Mouse (Mus musculus): Measurements from ENCODE around the gene Mfsd2a.

Gene Mfsd2a

GRCm38 (mm10) chr4:122961100-122961567 is at the start of gene Mfsd2a:
Gene Mfsd2a, minus strand, starts transcription at chr4:122961188.
- peak; percentile 43 to 52 for DNase-seq

GRCm38 (mm10) chr4:123005054-123005966 is 44.3 kb upstream of the Mfsd2a start:
- no peak for DNase-seq

- no peak for DNase-seq
Observed at GRCm38 (mm10) chr4:123000617-123001342, 39.8 kb upstream of the Mfsd2a start.

GRCm38 (mm10) chr4:123000130-123000529 is 39.1 kb upstream of the Mfsd2a start:
- DNase-seq, result no peak

GRCm38 (mm10) chr4:122999263-122999691 is 38.3 kb upstream of the Mfsd2a start:
- DNase-seq, result no peak

- no peak for DNase-seq
Observed at GRCm38 (mm10) chr4:122998537-122999262, 37.7 kb upstream of the Mfsd2a start.

GRCm38 (mm10) chr4:122996618-122997381 is 35.8 kb upstream of the Mfsd2a start:
- peak; percentile 69 to 73 for DNase-seq

GRCm38 (mm10) chr4:122996221-122996617 is 35.2 kb upstream of the Mfsd2a start:
- peak; percentile 42 to 56 for DNase-seq

- peak; percentile 93 for DNase-seq
Observed at GRCm38 (mm10) chr4:122995404-122996220, 34.6 kb upstream of the Mfsd2a start, which contains the start of gene Mycl. Gene Mycl, plus strand, starts transcription at chr4:122995652.

GRCm38 (mm10) chr4:122992276-122992675 is 31.3 kb upstream of the Mfsd2a start:
- no peak for DNase-seq

GRCm38 (mm10) chr4:122991177-122991576 is 30.2 kb upstream of the Mfsd2a start:
- peak; percentile 19 to 31 for DNase-seq

- peak; percentile 15 to 16 for DNase-seq
Observed at GRCm38 (mm10) chr4:122988004-122988403, 27.0 kb upstream of the Mfsd2a start.

GRCm38 (mm10) chr4:122987421-122987820 is 26.4 kb upstream of the Mfsd2a start:
- no peak for DNase-seq

GRCm38 (mm10) chr4:122985110-122985509 is 24.1 kb upstream of the Mfsd2a start:
- peak; percentile 66 to 72 for DNase-seq

- DNase-seq, result peak; percentile 30 to 37
Observed at GRCm38 (mm10) chr4:122983486-122984261, 22.7 kb upstream of the Mfsd2a start.

- DNase-seq, result no peak
Observed at GRCm38 (mm10) chr4:122982537-122982936, 21.5 kb upstream of the Mfsd2a start.

GRCm38 (mm10) chr4:122981930-122982329 is 20.9 kb upstream of the Mfsd2a start:
- DNase-seq, result no peak

GRCm38 (mm10) chr4:122981238-122981637 is 20.2 kb upstream of the Mfsd2a start:
- no peak for DNase-seq

- no peak for DNase-seq
Observed at GRCm38 (mm10) chr4:122980684-122981083, 19.7 kb upstream of the Mfsd2a start.

GRCm38 (mm10) chr4:122979826-122980225 is 18.8 kb upstream of the Mfsd2a start:
- no peak for DNase-seq

Measured in B cell, adult 2 months (primary cell).